Mouse (Mus musculus) cerebellum, adult 9-10 months (tissue): Measurements from ENCODE around the gene Chd4.
A peak's percentile ranks its signal among the peaks of the same experiment; 100 is the strongest.

ENCODE experiments used
- DNase-seq: peaks from one replicate; pipeline ENCODE4 v3.0.0; 2022

Chd4 gene

GRCm38 (mm10) chr6:125145001-125145400 lies 49.2 kb downstream of the Chd4 start, which contains the start of gene Iffo1:
Gene Iffo1 (plus strand): TSS chr6:125145241.
- DNase-seq, result peak; percentile 97

GRCm38 (mm10) chr6:125145479-125145951 lies 49.7 kb downstream of the Chd4 start:
- DNase-seq, result peak; percentile 60

DNA sequence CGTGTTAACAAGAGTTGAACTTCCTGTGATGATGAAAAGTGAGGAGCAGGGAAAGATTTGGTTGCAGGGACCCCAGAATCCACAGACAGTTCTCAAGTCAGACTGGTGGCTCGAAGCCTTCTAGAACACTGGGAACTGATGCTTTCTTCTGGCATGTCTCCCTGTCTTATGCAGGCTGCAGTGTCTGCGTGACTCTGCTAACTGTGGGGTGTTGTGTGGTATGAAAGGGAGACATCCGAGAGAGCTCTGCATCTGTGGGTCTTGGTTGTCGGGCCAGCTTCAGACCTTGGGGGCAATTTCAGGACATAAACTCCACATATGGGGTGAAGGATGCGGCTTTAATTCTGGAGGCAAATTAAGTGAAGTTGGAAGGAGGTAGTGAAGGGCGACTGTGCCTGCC lies 50.4 kb downstream of the Chd4 start:
- peak; percentile 52 for DNase-seq

DNA sequence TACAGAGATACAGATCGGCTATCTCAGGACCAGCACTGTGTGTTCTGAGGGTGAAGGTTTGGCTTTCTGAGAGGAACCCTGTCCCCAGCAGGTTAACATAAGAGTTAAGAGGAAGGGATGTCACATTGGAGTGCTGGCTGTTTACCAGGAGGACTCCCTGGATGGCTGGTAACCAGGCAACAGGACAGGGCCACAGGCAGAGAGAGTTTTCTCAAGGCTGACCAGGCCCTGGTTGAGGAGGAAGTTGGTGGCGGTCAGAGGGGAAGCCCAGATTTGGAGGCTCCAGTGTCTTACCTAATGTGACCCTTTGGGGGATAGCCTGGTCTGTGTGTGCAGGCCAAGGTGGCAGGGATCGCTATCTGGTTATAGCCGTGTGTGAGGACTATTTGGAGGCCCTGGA lies 51.0 kb downstream of the Chd4 start:
- DNase-seq, result peak; percentile 67

DNA sequence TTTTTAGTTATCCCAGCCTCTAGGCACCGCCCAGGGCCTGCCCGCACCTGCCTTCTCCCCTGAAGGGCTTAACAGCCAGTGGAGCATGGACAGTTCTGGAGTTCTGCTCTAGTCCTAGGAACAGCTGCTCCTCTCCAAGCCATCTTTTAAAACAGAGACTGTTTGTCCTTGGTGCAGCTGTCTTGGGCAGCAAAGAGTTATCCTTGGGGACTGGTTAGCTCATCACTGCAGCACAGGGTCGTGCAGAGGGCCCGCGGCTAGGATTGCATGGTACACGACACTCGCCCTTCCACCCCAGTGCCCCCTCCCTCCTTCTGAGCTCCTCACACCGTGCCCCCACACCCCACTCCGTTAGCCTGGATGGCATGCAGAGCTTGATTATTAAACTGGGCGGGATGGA lies 51.5 kb downstream of the Chd4 start:
- DNase-seq, result no peak

DNA sequence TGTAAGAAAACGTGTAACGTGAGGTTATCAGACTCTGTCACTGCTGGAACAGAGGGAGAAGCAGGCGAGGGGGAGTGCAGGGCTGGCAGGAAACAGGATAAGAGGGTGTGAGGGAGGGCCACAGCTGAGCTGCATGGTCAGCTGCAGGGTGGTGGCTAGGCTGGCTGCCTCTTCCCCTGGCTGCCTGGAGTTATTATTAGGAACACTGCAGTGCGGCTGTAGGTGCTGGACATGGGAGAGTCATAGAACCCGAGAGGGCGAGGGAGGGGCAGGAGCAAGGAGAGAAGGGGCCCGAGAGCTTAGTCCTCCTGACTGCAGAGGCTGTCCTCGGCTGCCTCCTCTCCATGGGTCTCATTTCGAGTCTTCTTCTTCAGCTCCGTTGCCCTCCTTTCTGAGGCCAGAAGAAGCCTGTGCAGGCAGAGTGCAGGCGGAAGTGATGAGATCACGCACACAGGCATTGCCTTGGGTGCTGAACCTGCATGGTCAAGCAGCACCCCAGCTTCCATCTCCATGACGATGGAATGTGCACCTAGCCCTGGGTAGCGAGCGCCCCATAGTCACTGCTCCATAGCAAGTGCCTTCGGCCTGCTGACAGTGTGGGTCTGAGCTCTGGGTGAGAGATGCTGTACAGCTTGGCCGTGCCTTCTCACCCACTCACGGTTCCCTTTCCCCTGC lies 52.6 kb downstream of the Chd4 start:
- DNase-seq, result peak; percentile 67

DNA sequence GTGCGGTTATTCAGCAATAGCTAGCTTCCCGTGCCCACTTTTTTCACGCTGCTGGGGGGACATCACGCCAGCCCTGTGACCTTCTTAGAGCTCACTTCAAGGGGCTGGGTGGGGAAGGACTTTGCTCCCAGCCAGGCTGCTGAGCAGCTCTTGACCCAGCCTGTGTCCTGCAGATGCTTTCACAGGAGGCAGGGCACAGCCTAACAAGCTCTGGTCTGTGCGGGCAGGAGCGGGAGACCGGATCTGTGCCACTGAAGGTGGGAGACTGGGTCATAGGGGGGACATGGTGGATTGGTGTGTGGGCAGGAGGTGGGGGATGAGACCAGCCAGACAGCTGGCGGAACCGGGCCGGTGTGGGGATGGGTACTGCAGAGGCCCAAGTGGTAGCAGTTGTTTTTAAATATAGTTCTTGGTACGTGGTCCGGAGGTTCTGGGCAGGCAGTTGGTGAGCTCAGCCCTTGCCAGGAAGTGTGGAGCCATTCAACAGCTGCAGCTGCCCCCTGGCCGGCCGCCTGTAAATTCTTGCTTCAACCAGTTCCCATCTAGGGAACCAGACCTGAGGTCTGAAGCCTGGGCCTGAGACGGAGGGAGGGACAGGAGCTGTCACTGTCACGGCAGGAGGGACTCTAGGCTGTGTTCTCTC lies 53.3 kb downstream of the Chd4 start:
- peak; percentile 58 for DNase-seq

- DNase-seq, result no peak
Observed at GRCm38 (mm10) chr6:125149569-125149950, 53.8 kb downstream of the Chd4 start.

DNA sequence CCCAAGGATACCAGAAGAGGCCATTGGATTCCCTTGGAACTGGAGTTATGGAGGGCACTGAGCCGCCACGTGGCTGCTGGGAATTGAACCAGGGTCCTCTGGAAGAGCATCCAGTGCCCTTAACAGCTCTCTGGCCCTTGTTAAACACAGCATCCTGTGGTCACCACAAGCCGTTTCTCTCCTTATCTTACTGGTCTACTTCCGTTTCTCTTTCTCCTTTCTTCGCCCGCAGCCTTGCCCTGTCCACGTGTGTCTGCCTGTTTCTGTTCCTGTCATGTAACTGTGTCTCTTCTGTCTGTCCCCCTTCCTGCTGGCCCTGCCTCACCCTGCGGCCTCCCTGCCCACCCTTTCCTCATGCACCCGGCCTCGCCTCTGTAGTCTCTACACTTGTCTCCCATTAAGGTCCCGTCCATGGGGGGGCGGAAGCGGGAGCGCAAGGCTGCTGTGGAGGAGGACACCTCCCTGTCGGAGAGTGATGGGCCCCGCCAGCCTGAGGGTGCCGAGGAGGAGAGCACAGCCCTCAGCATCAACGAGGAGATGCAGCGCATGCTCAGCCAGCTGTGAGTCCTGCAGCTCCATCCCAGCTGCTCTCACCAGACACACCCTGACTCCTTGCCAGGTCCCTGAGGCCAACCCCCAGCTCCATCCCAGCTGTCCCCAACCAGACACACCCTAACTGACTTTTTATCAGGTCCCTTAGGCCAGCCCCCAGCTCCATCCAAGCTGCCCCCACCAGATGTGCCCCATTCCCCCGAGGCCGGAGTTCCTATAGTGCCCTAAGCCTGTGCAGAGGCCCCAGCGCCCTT lies 56.6 kb downstream of the Chd4 start:
- DNase-seq, result no peak

DNA sequence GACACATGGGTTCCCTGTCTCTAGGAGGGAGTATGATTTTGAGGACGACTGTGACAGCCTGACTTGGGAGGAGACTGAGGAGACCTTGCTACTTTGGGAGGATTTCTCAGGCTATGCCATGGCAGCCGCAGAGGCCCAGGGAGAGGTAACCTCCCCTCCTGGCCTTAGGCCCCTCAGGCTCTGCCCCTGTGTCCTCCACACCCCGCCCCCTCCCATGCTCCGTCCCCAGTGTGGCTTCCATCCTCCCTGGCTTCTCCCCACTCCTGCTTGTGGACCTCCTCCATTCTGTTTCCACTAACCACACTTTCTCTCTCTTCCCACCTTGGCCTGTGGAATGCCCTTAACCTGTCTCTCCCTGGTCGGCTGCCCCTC lies 57.2 kb downstream of the Chd4 start:
- DNase-seq, result no peak

DNA sequence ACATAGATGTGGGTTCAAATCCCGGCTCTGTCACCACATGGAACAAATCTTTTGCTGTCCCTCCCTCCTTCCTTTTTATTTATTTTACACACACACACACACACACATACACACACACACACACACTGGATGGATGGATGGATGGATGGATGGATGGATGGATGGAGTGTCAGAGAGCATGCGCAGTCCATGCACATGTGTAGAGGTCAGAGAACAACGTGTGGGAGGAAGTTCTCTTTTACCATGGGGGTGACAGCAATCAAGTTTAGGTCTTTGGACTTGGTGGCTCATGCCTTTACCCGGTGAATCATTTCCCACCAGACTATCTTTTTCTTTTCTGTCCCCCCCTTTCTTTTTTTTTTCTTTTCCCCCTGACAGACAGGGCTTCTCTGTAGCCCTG lies 57.9 kb downstream of the Chd4 start:
- DNase-seq, result no peak

- DNase-seq, result no peak
Observed at GRCm38 (mm10) chr6:125154550-125154949, 58.8 kb downstream of the Chd4 start.

DNA sequence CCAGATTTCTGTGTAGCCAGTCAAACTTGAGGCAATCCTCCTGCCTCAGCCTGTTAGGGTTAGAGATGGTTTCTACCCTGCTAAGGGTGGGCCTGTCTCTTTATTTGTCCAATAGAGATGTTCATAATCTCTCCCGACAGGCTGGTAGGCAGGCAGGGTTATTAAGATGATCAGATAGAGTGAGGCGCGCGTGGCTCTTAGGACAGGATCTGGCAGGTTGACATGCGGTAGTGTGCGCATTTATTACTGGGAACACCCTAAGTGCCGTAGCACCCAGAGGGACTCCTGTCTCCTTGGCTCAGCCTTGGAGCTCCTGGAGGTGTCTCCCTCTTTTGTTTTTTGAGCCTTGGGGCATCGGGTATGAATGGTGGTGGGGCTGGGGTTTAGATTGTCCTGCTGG lies 59.5 kb downstream of the Chd4 start:
- no peak for DNase-seq

DNA sequence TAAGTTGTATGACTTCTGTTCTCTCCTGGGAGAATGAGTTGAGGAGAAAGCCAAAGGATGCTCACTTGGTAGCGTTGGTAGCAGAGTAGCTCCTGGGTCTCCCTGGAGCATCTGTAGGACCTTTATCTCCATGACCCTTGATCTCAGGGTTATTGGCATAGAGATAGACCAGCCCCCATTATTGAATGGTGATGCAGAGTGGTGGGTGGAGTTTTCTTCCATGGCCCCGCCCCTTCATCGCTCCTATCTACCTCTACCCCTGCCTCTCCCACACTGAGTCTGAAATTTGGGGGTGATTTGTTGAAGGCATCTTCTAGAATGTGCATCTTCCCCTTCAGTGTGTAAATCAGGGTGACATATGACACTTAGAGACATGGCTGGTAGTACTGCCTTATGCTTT lies 60.7 kb downstream of the Chd4 start:
- DNase-seq, result no peak

GRCm38 (mm10) chr6:125156903-125157614 lies 61.3 kb downstream of the Chd4 start:
- DNase-seq, result no peak

DNA sequence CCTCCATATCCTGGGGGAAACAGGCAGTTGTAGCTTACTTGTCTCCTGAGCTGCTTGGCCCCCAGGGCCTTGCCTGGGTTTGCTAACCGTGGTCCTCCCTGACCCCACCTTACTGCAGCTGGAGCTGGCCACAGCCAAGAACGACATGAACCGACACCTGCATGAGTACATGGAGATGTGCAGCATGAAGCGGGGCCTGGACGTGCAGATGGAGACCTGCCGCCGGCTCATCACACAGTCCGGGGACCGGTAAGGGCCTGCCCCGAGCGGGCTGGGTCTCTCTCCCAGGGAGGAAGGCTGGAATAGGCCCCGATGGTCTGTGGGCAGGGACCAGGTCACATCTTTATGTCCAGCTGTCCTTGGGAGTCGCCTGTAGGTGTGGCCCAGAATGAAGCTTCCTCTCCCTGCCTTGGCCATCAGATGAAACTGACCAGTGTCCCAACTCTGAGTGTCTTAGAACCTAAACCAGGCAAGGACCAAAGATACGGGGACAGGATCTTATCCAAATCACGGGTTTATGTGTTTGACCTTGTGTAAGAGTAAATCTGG lies 63.2 kb downstream of the Chd4 start:
- DNase-seq, result no peak

DNA sequence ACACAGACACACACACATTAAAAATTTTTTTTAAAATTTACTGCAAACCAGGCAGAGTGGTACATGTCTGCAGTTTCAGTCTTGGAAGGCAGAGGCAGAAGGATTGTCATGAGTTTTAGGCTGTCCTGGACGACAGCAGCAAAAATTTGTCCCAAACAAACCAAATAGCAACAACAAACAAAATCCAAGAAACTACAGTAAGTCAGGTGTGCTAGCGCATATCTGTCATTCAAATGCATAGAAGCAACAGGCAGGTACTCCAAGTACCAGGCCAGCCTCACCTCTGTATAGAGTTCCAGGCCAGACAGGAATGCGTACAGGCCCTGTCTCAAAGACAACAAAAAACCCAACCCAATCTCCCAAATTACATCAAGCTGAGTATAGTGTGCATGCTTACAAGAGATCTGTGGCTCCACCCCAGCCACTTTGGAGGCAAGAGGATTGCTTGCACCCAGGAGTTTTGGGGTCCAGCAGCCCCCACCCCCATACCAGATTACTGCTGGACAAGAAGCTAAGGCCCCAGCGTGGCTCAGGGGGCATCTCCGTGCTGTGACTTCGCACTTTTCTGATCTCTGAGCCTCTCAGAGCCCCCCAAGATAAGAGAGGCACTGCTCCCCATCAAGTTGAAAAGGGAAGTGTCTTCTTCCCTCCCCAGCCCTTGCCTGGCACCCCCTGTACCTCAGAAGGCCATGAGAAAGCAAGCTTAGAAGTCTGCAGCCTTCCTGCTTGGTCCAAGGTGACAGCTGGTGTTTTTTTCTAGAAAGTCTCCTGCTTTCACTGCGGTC lies 64.2 kb downstream of the Chd4 start:
- DNase-seq, result no peak

DNA sequence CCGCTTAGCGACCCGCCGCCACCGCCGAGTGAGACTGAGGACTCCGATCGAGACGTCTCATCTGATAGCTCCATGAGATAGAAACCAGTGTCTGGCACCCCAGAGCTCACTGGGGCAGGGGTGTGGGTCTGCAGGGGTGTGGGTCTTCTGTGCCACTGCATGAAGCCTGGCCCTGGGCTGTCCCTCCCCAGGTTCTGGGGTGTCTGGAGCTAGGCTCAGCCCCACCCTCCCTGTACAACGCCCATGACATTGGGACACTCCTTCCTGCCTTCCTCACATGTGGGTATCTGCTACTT lies 64.7 kb downstream of the Chd4 start:
- no peak for DNase-seq

GRCm38 (mm10) chr6:125160854-125161760 lies 65.3 kb downstream of the Chd4 start:
- DNase-seq, result peak; percentile 63

GRCm38 (mm10) chr6:125161971-125162370 lies 66.2 kb downstream of the Chd4 start:
- DNase-seq, result peak; percentile 75
